Mouse (Mus musculus) cerebellum, adult 2 months (tissue): ENCODE results near the gene Traf3ip2. TPM values are rescaled to one million over a fixed set of nuclear protein-coding genes. Genes with fewer than 3 reads are reported as not detected.

Experiments
- DNase-seq, 2 experiments: peaks; one replicate each; pipeline ENCODE4 v3.0.0; 2021
- H3K27ac ChIP-seq: fragments of 200-500 bp; 2 replicates; pipeline ENCODE4 v1.5.1; 2012; ENCODE audit warnings: low read length, control low read depth, inconsistent platforms; ENCODE audit not compliant: insufficient read depth
- H3K27me3 ChIP-seq: fragments of 200-500 bp; 2 replicates; pipeline ENCODE4 v1.6.1; 2012; ENCODE audit warnings: inconsistent platforms, mild to moderate bottlenecking, low read length, moderate library complexity; ENCODE audit not compliant: control insufficient read depth, insufficient read depth
- H3K4me1 ChIP-seq: fragments of 200-500 bp; 2 replicates; pipeline ENCODE4 v1.6.1; 2011; ENCODE audit warnings: low read length; ENCODE audit not compliant: control insufficient read depth, insufficient read depth
- H3K4me3 ChIP-seq: fragments of 200-500 bp; replicated peaks from 2 replicates; pipeline ENCODE3; 2011; ENCODE audit warnings: mild to moderate bottlenecking, low read depth, low read length, control low read depth; ENCODE audit not compliant: insufficient read depth
- CTCF ChIP-seq: fragments of 200-500 bp; IDR thresholded peaks from 2 replicates; pipeline ENCODE4 v1.5.1; 2011; ENCODE audit warnings: low read depth, mild to moderate bottlenecking, control low read depth, low read length, moderate library complexity, borderline replicate concordance; ENCODE audit not compliant: insufficient read depth
- POLR2A ChIP-seq: fragments of 200-500 bp; IDR thresholded peaks from 2 replicates; pipeline ENCODE4 v1.6.1; 2011; ENCODE audit warnings: low read length, control low read depth, borderline replicate concordance; ENCODE audit not compliant: insufficient read depth
- WGBS: fragments of 180-500 bp; shearing (Covaris S2); methylation state at CpG from one replicate; pipeline ENCODE4 v1.1.7; 2018; 5-methylcytosine and 5-hydroxymethylcytosine counted together
- polyA plus RNA-seq: library from polyadenylated mRNA; depleted of rRNA; stranded (reverse); fragments of >200 nt; gene quantifications from 2 replicates; pipeline ENCODE4 v1.2.3, GENCODE M21; 2012; rRNA removed

The Traf3ip2 gene
- polyA plus RNA-seq, 1 experiment: 5.7 TPM

DNA sequence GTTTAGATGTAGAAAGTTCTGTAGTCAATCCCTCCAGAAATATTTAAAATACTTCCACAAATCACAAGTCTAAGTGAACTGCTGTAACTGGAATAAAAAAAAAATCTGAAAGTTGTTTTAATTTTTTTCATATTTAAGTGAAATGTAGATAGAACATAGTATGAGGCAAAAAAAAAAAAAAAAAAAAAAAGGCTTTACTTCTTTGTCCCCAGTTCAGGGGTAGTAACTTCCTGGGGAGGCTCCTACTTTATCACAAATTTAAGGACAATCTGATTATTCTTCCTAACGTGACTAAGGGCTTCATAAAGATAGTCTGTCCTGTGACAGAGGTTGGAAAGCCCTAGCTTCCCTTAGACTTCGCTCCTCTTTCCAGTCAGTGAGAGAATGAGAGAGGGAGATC is 79.4 kb downstream of the Traf3ip2 start:
- Histone ChIP-seq H3K4me3 (no peak overlapping the region), H3K27me3 (no peaks in the 10 kb centered on the region), H3K27ac (no peak overlapping the region), H3K4me1 (no peaks in the 10 kb centered on the region)
- no peak for TF ChIP-seq CTCF
- no peak for TF ChIP-seq POLR2A
- DNase-seq: no peak
- 85% methylated on average over 2 of the region's 2 CpGs for WGBS

Other genes starting within 250 kb of the Traf3ip2 start
- 104 and 107 TPM in 2 replicates for gene Fyn, start 244.1 kb upstream of the Traf3ip2 start, polyA plus RNA-seq
- gene Rev3l, start 119.2 kb downstream of the Traf3ip2 start, polyA plus RNA-seq: 51.9 and 59.2 TPM in 2 replicates